Mouse (Mus musculus) intestine, postnatal 0 days (tissue): ENCODE measurements at regions not wholly inside any gene's neighbourhood (a gene's known extent, or its start where the extent isn't known, plus 50 kb on each side); places are given as distances from the start of the nearest gene placed in this dataset. TPM values are rescaled to one million over a fixed set of nuclear protein-coding genes. Genes with fewer than 3 reads are reported as not detected.

ENCODE experiments used
- ATAC-seq: fragments of 200-750 bp; cut with Nextera tagmentation; 2 replicates; pipeline ENCODE4 v1.8.0; 2017; ENCODE audit warnings: mild to moderate bottlenecking, moderate TSS enrichment, moderate library complexity
- H3K27ac ChIP-seq: fragments of 300-500 bp; sonication (generic); 2 replicates; pipeline ENCODE4 v1.5.1; 2014; ENCODE audit warnings: mild to moderate bottlenecking, low read depth, low read length, moderate library complexity
- H3K27me3 ChIP-seq: fragments of 300-500 bp; sonication (generic); replicated peaks from 2 replicates; pipeline ENCODE4 v1.6.1; 2014; ENCODE audit warnings: low read length, mixed read lengths; ENCODE audit not compliant: control insufficient read depth, insufficient read depth
- H3K36me3 ChIP-seq: fragments of 300-500 bp; sonication (generic); 2 replicates; pipeline ENCODE4 v1.6.1; 2014; ENCODE audit warnings: mild to moderate bottlenecking, moderate library complexity; ENCODE audit not compliant: control insufficient read depth, insufficient read depth
- H3K4me1 ChIP-seq: fragments of 300-500 bp; sonication (generic); replicated peaks from 2 replicates; pipeline ENCODE4 v1.6.1; 2014; ENCODE audit warnings: antibody characterized with exemption, low read length, mixed read lengths; ENCODE audit not compliant: control insufficient read depth, insufficient read depth
- H3K4me2 ChIP-seq: fragments of 300-500 bp; sonication (generic); replicated peaks from 2 replicates; pipeline ENCODE4 v1.6.1; 2014; ENCODE audit warnings: low read depth, mild to moderate bottlenecking, moderate library complexity
- H3K4me3 ChIP-seq: fragments of 300-500 bp; sonication (generic); 2 replicates; pipeline ENCODE4 v1.5.1; 2014; ENCODE audit warnings: low read depth, low read length
- H3K9ac ChIP-seq: fragments of 300-500 bp; sonication (generic); 2 replicates; pipeline ENCODE4 v1.6.1; 2014; ENCODE audit warnings: mild to moderate bottlenecking, low read depth, low read length
- H3K9me3 ChIP-seq: fragments of 300-500 bp; sonication (generic); 2 replicates; pipeline ENCODE4 v1.6.1; 2016; ENCODE audit warnings: mixed run types; ENCODE audit not compliant: control insufficient read depth
- CTCF ChIP-seq: sonication (generic); IDR thresholded peaks from 2 replicates; pipeline ENCODE4 v1.5.1; 2016; ENCODE audit warnings: low read depth, mild to moderate bottlenecking, control low read depth, antibody characterized with exemption, moderate library complexity
- WGBS: fragments of 180-500 bp; shearing (Covaris S2); extraction: QIAGEN DNeasy Blood & Tissue Kit; methylation state at CpG from one replicate; pipeline ENCODE4 v1.1.7; 2014; 5-methylcytosine and 5-hydroxymethylcytosine counted together
- microRNA-seq: library from miRNA; unstranded; fragments of <30 nt; microRNA quantifications from one replicate; pipeline ENCODE4, GENCODE M21; 2016

DNA sequence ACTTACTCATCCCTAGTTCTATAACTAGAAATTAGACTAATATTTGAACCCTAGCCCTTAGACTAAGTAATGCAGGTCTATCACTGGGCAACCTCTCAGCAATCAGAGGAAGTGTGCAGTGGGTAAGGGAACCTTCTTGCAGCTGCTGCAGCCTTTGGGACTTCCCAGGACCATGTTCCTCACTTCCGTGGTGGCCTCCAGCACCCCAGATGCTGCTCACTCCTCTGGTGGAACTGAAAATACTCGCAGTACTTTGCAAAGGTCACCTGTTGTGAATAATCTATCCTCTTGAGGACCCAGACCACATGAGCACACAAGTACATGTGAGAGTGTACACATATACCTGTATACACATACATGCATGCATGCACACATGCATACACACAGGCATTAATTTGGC, 59.3 kb upstream of the Peli1 start:
- no peaks in the 10 kb centered on the region for H3K36me3 ChIP-seq
- H3K27me3 ChIP-seq, result no peaks in the 10 kb centered on the region
- peaks cover 7% of the 10 kb centered on the region; the same call in 1 of the 2 replicates for H3K4me1 ChIP-seq
- no peak overlapping the region for H3K9ac ChIP-seq
- no peak overlapping the region for H3K27ac ChIP-seq
- H3K9me3 ChIP-seq, result peaks cover 5% of the 10 kb centered on the region; the same call in 1 of the 2 replicates
- ATAC-seq, result no peak
- H3K4me3 ChIP-seq, result no peak overlapping the region
- 90% methylated on average over 2 of the region's 2 CpGs for WGBS
- H3K4me2 ChIP-seq, result no peak overlapping the region
- TF ChIP-seq CTCF, result no peak

GRCm38 (mm10) chr11:21033234-21033822, 57.8 kb upstream of the Peli1 start:
- Histone ChIP-seq H3K9ac (no peak overlapping the region), H3K27ac (peak overlapping the region; percentile 4; the same call in 1 of the 2 replicates)
- 52% methylated on average over 14 of the region's 14 CpGs for WGBS

GRCm38 (mm10) chr11:21033823-21034401, 57.2 kb upstream of the Peli1 start:
- Histone ChIP-seq H3K9ac (no peak overlapping the region), H3K4me1 (peaks cover 4% of the 10 kb centered on the region; the same call in 1 of the 2 replicates), H3K4me3 (no peak overlapping the region), H3K27ac (0 out of 2 replicates have a peak overlapping the region, but pooled peaks have one; percentile 4), H3K27me3 (no peaks in the 10 kb centered on the region), H3K4me2 (peak overlapping the region; percentile 37), H3K36me3 (no peaks in the 10 kb centered on the region), H3K9me3 (peaks cover 5% of the 10 kb centered on the region; the same call in 1 of the 2 replicates)
- no peak for ATAC-seq
- 42% methylated on average over 11 of the region's 11 CpGs for WGBS
- TF ChIP-seq CTCF, result no peak

More at GRCm38 (mm10) chr11:21033234-21033822, 57.8 kb upstream of the Peli1 start:
- H3K4me1 ChIP-seq, result peaks cover 4% of the 10 kb centered on the region; the same call in 1 of the 2 replicates
- H3K4me2 ChIP-seq, result peak overlapping the region; percentile 24; the same call in 1 of the 2 replicates
- peaks cover 5% of the 10 kb centered on the region; the same call in 1 of the 2 replicates for H3K9me3 ChIP-seq
- ATAC-seq, result peak; percentile 41; the same call in 1 of the 2 replicates
- no peak overlapping the region for H3K4me3 ChIP-seq
- no peak for TF ChIP-seq CTCF
- no peaks in the 10 kb centered on the region for H3K36me3 ChIP-seq
- H3K27me3 ChIP-seq, result no peaks in the 10 kb centered on the region

GRCm38 (mm10) chr11:21036161-21036916, 54.8 kb upstream of the Peli1 start:
- Histone ChIP-seq H3K9me3 (no peaks in the 10 kb centered on the region), H3K36me3 (no peaks in the 10 kb centered on the region), H3K4me1 (peaks cover 4% of the 10 kb centered on the region; the same call in 1 of the 2 replicates), H3K4me2 (no peak overlapping the region), H3K27ac (no peak overlapping the region), H3K4me3 (no peak overlapping the region), H3K27me3 (no peaks in the 10 kb centered on the region), H3K9ac (no peak overlapping the region)
- no peak for TF ChIP-seq CTCF
- no peak for ATAC-seq
- 45% methylated on average over 7 of the region's 7 CpGs for WGBS

DNA sequence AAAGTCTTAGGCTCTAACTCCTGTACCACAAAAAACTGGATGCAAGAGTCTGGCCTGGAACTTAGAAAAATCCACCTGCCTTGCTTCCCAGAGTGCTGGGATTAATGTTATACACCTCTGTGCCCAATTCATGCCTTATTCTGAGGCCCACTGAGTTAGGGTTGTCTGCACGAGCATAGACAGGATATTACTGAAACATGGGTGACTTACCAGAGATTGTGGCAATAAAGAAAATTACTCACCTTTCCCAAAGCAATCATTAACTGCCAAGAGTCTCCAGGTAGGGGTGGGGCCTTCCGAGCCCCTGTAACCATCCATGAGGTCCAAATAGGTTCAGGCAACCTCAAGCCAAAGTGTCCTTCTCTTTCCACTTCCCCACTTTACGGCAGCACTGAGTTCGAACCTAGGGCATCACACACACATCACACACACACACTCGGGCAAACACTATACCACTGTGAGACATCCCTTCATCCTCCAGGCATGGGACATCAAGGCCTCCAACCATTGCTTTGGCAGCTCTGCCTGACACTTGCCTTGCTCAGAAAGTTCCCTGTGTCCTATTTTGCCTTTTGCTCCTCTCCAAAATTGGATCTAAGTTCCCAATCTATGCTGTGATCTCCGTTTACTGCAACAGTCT, 53.7 kb upstream of the Peli1 start:
- WGBS, result 71% methylated on average over 6 of the region's 6 CpGs
- no peaks in the 10 kb centered on the region for H3K36me3 ChIP-seq
- H3K4me3 ChIP-seq, result no peak overlapping the region
- ATAC-seq, result 0 out of 2 replicates have a peak, but pooled peaks have one; percentile 22
- no peak overlapping the region for H3K9ac ChIP-seq
- no peak overlapping the region for H3K4me2 ChIP-seq
- no peaks in the 10 kb centered on the region for H3K27me3 ChIP-seq
- no peak overlapping the region for H3K27ac ChIP-seq
- peaks cover 4% of the 10 kb centered on the region; the same call in 1 of the 2 replicates for H3K4me1 ChIP-seq
- H3K9me3 ChIP-seq, result no peaks in the 10 kb centered on the region
- TF ChIP-seq CTCF, result no peak

- no peak overlapping the region for H3K4me2 ChIP-seq
- no peaks in the 10 kb centered on the region for H3K36me3 ChIP-seq
- no peak for TF ChIP-seq CTCF
- H3K4me3 ChIP-seq, result no peak overlapping the region
- H3K27me3 ChIP-seq, result no peaks in the 10 kb centered on the region
- H3K27ac ChIP-seq, result no peak overlapping the region
- no peaks in the 10 kb centered on the region for H3K9me3 ChIP-seq
- H3K4me1 ChIP-seq, result no peaks in the 10 kb centered on the region
- 82% methylated on average over 5 of the region's 5 CpGs for WGBS
- no peak overlapping the region for H3K9ac ChIP-seq
- ATAC-seq, result no peak
These were observed 49.9 kb upstream of the Peli1 start for GRCm38 (mm10) chr11:21041201-21041600.

Small RNAs in the stretch of these regions (microRNA-seq; reads per million reads assigned to microRNA genes)
- not detected for gene Gm23681
